Mouse (Mus musculus): ENCODE measurements around the gene Dock6. TPM values are rescaled to one million over a fixed set of nuclear protein-coding genes. Genes with fewer than 3 reads are reported as not detected.

Dock6 gene
- polyA plus RNA-seq, 1 experiment from 2014 or later = 46.2 TPM

- Histone ChIP-seq H3K27me3 (ENCODE audit: control insufficient read depth, insufficient read depth, low read length) (no peaks in the 10 kb centered on the region), H3K27ac (ENCODE audit: low read length) (peak overlapping the region; percentile 71), H3K4me2 (ENCODE audit: low read depth, low read length) (peak overlapping the region; percentile 63), H3K9me3 (replicated peaks; ENCODE audit: control insufficient read depth, low read length) (no peaks in the 10 kb centered on the region), H3K36me3 (ENCODE audit: control insufficient read depth, insufficient read depth) (no peaks in the 10 kb centered on the region), H3K4me1 (ENCODE audit: control insufficient read depth, insufficient read depth, low read length) (peaks cover 19% of the 10 kb centered on the region), H3K4me3 (ENCODE audit: low read length) (peak overlapping the region; percentile 67), H3K9ac (ENCODE audit: low read length) (peak overlapping the region; percentile 83)
- 81% methylated on average over 3 of the region's 3 CpGs for WGBS
- ATAC-seq (replicated peaks; ENCODE audit: extremely low read depth, insufficient read depth, low FRiP score) = no peak
Observed at GRCm38 (mm10) chr9:21851084-21851483, 1.4 kb downstream of the Dock6 start.

GRCm38 (mm10) chr9:21849691-21850677 is 2.5 kb downstream of the Dock6 start:
- no peaks in the 10 kb centered on the region for H3K9me3 ChIP-seq (replicated peaks; ENCODE audit: control insufficient read depth, low read length)
- H3K27me3 ChIP-seq (ENCODE audit: control insufficient read depth, insufficient read depth, low read length) = no peaks in the 10 kb centered on the region
- no peak overlapping the region for H3K9ac ChIP-seq (ENCODE audit: low read length)
- H3K4me2 ChIP-seq (ENCODE audit: low read depth, low read length) = peak overlapping the region; percentile 63; the same call in 1 of the 2 replicates
- no peaks in the 10 kb centered on the region; the same call in 1 of the 2 replicates for H3K36me3 ChIP-seq (ENCODE audit: control insufficient read depth, insufficient read depth)
- peaks cover 24% of the 10 kb centered on the region for H3K4me1 ChIP-seq (ENCODE audit: control insufficient read depth, insufficient read depth, low read length)
- H3K4me3 ChIP-seq (ENCODE audit: low read length) = no peak overlapping the region; the same call in 1 of the 2 replicates
- ATAC-seq (replicated peaks; ENCODE audit: extremely low read depth, insufficient read depth, low FRiP score) = no peak
- peak overlapping the region; percentile 19; the same call in 1 of the 2 replicates for H3K27ac ChIP-seq (ENCODE audit: low read length)
- 66% methylated on average over 7 of the region's 7 CpGs for WGBS

GRCm38 (mm10) chr9:21847926-21848325 is 4.5 kb downstream of the Dock6 start:
- peak overlapping the region; percentile 65 for H3K4me2 ChIP-seq (ENCODE audit: low read depth, low read length)
- H3K9me3 ChIP-seq (replicated peaks; ENCODE audit: control insufficient read depth, low read length) = no peaks in the 10 kb centered on the region
- no peak overlapping the region for H3K4me3 ChIP-seq (ENCODE audit: low read length)
- peaks cover 30% of the 10 kb centered on the region for H3K4me1 ChIP-seq (ENCODE audit: control insufficient read depth, insufficient read depth, low read length)
- H3K27ac ChIP-seq (ENCODE audit: low read length) = peak overlapping the region; percentile 85
- ATAC-seq (replicated peaks; ENCODE audit: extremely low read depth, insufficient read depth, low FRiP score) = no peak
- WGBS = 44% methylated on average over 10 of the region's 10 CpGs
- H3K36me3 ChIP-seq (ENCODE audit: control insufficient read depth, insufficient read depth) = no peaks in the 10 kb centered on the region; the same call in 1 of the 2 replicates
- H3K9ac ChIP-seq (ENCODE audit: low read length) = peak overlapping the region; percentile 60
- no peaks in the 10 kb centered on the region for H3K27me3 ChIP-seq (ENCODE audit: control insufficient read depth, insufficient read depth, low read length)

GRCm38 (mm10) chr9:21847425-21847824 is 5.0 kb downstream of the Dock6 start:
- ATAC-seq (replicated peaks; ENCODE audit: extremely low read depth, insufficient read depth, low FRiP score) = 0 out of 2 replicates have a peak, but pooled peaks have one; percentile 7
- Histone ChIP-seq H3K27me3 (ENCODE audit: control insufficient read depth, insufficient read depth, low read length) (no peaks in the 10 kb centered on the region), H3K4me1 (ENCODE audit: control insufficient read depth, insufficient read depth, low read length) (peaks cover 33% of the 10 kb centered on the region), H3K36me3 (ENCODE audit: control insufficient read depth, insufficient read depth) (no peaks in the 10 kb centered on the region; the same call in 1 of the 2 replicates), H3K4me3 (ENCODE audit: low read length) (peak overlapping the region; percentile 39), H3K9ac (ENCODE audit: low read length) (peak overlapping the region; percentile 60), H3K27ac (ENCODE audit: low read length) (peak overlapping the region; percentile 85), H3K4me2 (ENCODE audit: low read depth, low read length) (peak overlapping the region; percentile 65), H3K9me3 (replicated peaks; ENCODE audit: control insufficient read depth, low read length) (no peaks in the 10 kb centered on the region)
- 29% methylated on average over 3 of the region's 3 CpGs for WGBS

GRCm38 (mm10) chr9:21846755-21847341 is 5.6 kb downstream of the Dock6 start:
- Histone ChIP-seq H3K4me1 (ENCODE audit: control insufficient read depth, insufficient read depth, low read length) (peaks cover 33% of the 10 kb centered on the region), H3K4me2 (ENCODE audit: low read depth, low read length) (peak overlapping the region; percentile 65), H3K9ac (ENCODE audit: low read length) (peak overlapping the region; percentile 60), H3K27me3 (ENCODE audit: control insufficient read depth, insufficient read depth, low read length) (no peaks in the 10 kb centered on the region), H3K4me3 (ENCODE audit: low read length) (peak overlapping the region; percentile 39), H3K27ac (ENCODE audit: low read length) (peak overlapping the region; percentile 85), H3K36me3 (ENCODE audit: control insufficient read depth, insufficient read depth) (no peaks in the 10 kb centered on the region; the same call in 1 of the 2 replicates), H3K9me3 (replicated peaks; ENCODE audit: control insufficient read depth, low read length) (no peaks in the 10 kb centered on the region)
- ATAC-seq (replicated peaks; ENCODE audit: extremely low read depth, insufficient read depth, low FRiP score) = peak; percentile 82
- WGBS = 13% methylated on average over 11 of the region's 11 CpGs

- Histone ChIP-seq H3K4me3 (ENCODE audit: low read length) (no peak overlapping the region), H3K9ac (ENCODE audit: low read length) (no peak overlapping the region), H3K36me3 (ENCODE audit: control insufficient read depth, insufficient read depth) (no peaks in the 10 kb centered on the region; the same call in 1 of the 2 replicates), H3K9me3 (replicated peaks; ENCODE audit: control insufficient read depth, low read length) (no peaks in the 10 kb centered on the region), H3K27ac (ENCODE audit: low read length) (peak overlapping the region; percentile 85; the same call in 1 of the 2 replicates), H3K4me1 (ENCODE audit: control insufficient read depth, insufficient read depth, low read length) (peaks cover 33% of the 10 kb centered on the region), H3K4me2 (ENCODE audit: low read depth, low read length) (no peak overlapping the region; the same call in 1 of the 2 replicates), H3K27me3 (ENCODE audit: control insufficient read depth, insufficient read depth, low read length) (no peaks in the 10 kb centered on the region)
- 47% methylated on average over 14 of the region's 14 CpGs for WGBS
- no peak for ATAC-seq (replicated peaks; ENCODE audit: extremely low read depth, insufficient read depth, low FRiP score)
Observed at GRCm38 (mm10) chr9:21845381-21846080, 6.9 kb downstream of the Dock6 start.

- WGBS = 47% methylated on average over 6 of the region's 6 CpGs
- Histone ChIP-seq H3K36me3 (ENCODE audit: control insufficient read depth, insufficient read depth) (no peaks in the 10 kb centered on the region; the same call in 1 of the 2 replicates), H3K4me3 (ENCODE audit: low read length) (no peak overlapping the region), H3K9me3 (replicated peaks; ENCODE audit: control insufficient read depth, low read length) (no peaks in the 10 kb centered on the region), H3K27me3 (ENCODE audit: control insufficient read depth, insufficient read depth, low read length) (no peaks in the 10 kb centered on the region), H3K4me2 (ENCODE audit: low read depth, low read length) (no peak overlapping the region), H3K9ac (ENCODE audit: low read length) (no peak overlapping the region), H3K4me1 (ENCODE audit: control insufficient read depth, insufficient read depth, low read length) (peaks cover 32% of the 10 kb centered on the region), H3K27ac (ENCODE audit: low read length) (peak overlapping the region; percentile 83)
- no peak for ATAC-seq (replicated peaks; ENCODE audit: extremely low read depth, insufficient read depth, low FRiP score)
Observed at GRCm38 (mm10) chr9:21843086-21843485, 9.3 kb downstream of the Dock6 start.

- Histone ChIP-seq H3K36me3 (ENCODE audit: control insufficient read depth, insufficient read depth) (no peaks in the 10 kb centered on the region; the same call in 1 of the 2 replicates), H3K4me2 (ENCODE audit: low read depth, low read length) (no peak overlapping the region), H3K27ac (ENCODE audit: low read length) (peak overlapping the region; percentile 83), H3K27me3 (ENCODE audit: control insufficient read depth, insufficient read depth, low read length) (no peaks in the 10 kb centered on the region), H3K9ac (ENCODE audit: low read length) (no peak overlapping the region), H3K9me3 (replicated peaks; ENCODE audit: control insufficient read depth, low read length) (no peaks in the 10 kb centered on the region), H3K4me1 (ENCODE audit: control insufficient read depth, insufficient read depth, low read length) (peaks cover 25% of the 10 kb centered on the region), H3K4me3 (ENCODE audit: low read length) (no peak overlapping the region)
- WGBS = 40% methylated on average over 5 of the region's 5 CpGs
- ATAC-seq (replicated peaks; ENCODE audit: extremely low read depth, insufficient read depth, low FRiP score) = peak; percentile 43
Observed at GRCm38 (mm10) chr9:21842391-21842790, 10.0 kb downstream of the Dock6 start.

All from heart, embryonic 16.5 days (tissue).